Comparison of ENCODE assay signal across 8 mouse cellular contexts in the genomic region with DNA sequence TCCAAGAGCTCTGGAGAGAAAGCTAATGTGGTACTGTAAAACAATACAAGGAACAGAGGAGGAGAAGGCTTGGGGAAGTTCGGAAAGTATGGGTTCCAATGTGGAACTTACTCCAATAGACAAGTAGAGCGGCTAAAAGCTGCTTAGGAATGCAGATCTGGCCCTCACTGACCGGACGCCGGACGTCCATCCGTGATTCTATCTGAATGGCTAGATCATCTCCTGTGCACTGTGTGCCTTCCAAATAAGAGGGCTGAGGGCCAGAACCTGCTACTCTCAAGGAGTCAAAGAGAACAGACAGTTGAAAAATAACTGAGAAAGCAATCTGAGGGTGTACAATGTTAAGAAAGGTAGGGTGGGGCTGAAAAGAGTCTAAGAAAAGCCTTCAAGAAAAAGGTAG. TPM values are rescaled to one million over a fixed set of nuclear protein-coding genes. Genes with fewer than 3 reads are reported as not detected.
DNase-seq lines count a peak whose midpoint lies in the region; ATAC-seq and TF ChIP-seq lines count a peak whose summit lies in the region.

No protein-coding gene starts in this region.

- H3K36me3 ChIP-seq in liver, postnatal 0 days (replicated peaks; ENCODE audit: insufficient read depth, low read length) = no peaks in the 10 kb centered on the region

- no peak for ATAC-seq in liver, postnatal 0 days
- no peak for ATAC-seq in erythroblast, adult 5-6 weeks (replicated peaks; ENCODE audit: low FRiP score, poor library complexity, severe bottlenecking)

- no peak for TF ChIP-seq EP300 in liver, postnatal 0 days (IDR thresholded peaks at IDR 0.05; ENCODE audit: low read depth)

- 76% methylated on average over 7 of the region's 7 CpGs for WGBS in liver, postnatal 0 days (ENCODE audit: insufficient replicate concordance)

- H3K27me3 ChIP-seq in liver, postnatal 0 days (ENCODE audit: insufficient read depth, low read length) = no peaks in the 10 kb centered on the region

- no peak for TF ChIP-seq CTCF in left cerebral cortex, adult 2 months (IDR thresholded peaks at IDR 0.05)
- TF ChIP-seq CTCF in cortical plate, adult 2 months (IDR thresholded peaks at IDR 0.05; ENCODE audit: extremely low read depth, insufficient read depth, low read length) = no peak
- TF ChIP-seq CTCF in liver, postnatal 0 days (IDR thresholded peaks at IDR 0.05; ENCODE audit: low read depth) = no peak

- no peak for DNase-seq in left cerebral cortex, adult 2 months (ENCODE audit: extremely low spot score in 1 of 2, low spot score in 2 of 2)
- no peak for DNase-seq in left cerebral cortex, postnatal 36 days (ENCODE audit: low spot score in 2 of 2)
- DNase-seq in heart, postnatal 36 days = peak; percentile 32 to 37
- no peak for DNase-seq in liver, postnatal 0 days
- DNase-seq in right cerebral cortex, postnatal 25 days = no peak
- DNase-seq in thymus, adult 18-20 months = no peak

- H3K4me3 ChIP-seq in left cerebral cortex, adult 2 months = peak overlapping the region; percentile 96
- peak overlapping the region; percentile 63; the same call in 1 of the 2 replicates for H3K4me3 ChIP-seq in cortical plate, adult 2 months (ENCODE audit: insufficient read depth, low read length)
- no peak overlapping the region for H3K4me3 ChIP-seq in liver, postnatal 0 days (ENCODE audit: low read depth, low read length)

- H3K9me3 ChIP-seq in liver, postnatal 0 days (ENCODE audit: low read length) = no peaks in the 10 kb centered on the region

- H3K4me2 ChIP-seq in liver, postnatal 0 days (ENCODE audit: low read depth, low read length) = peak overlapping the region; percentile 99

- peaks cover 1% of the 10 kb centered on the region; the same call in 1 of the 2 replicates for H3K4me1 ChIP-seq in cortical plate, adult 2 months (ENCODE audit: control insufficient read depth, insufficient read depth, low read length)
- H3K4me1 ChIP-seq in liver, postnatal 0 days (ENCODE audit: insufficient read depth) = peaks cover 28% of the 10 kb centered on the region

- TF ChIP-seq POLR2A in cortical plate, adult 2 months (IDR thresholded peaks at IDR 0.05; ENCODE audit: extremely low read depth, insufficient read depth, low read length) = no peak

- H3K9ac ChIP-seq in liver, postnatal 0 days (replicated peaks) = no peak overlapping the region

- intact Hi-C loops in left cerebral cortex, adult 2 months (cut with DNase I) = loop anchor here (2.0 to 5.0 kb wide), 5 partner anchors 43 to 341 kb away; partner anchors contain the start of genes Calm2 and Rhoq
- intact Hi-C loops in left cerebral cortex, postnatal 36 days (cut with DNase I) = loop anchor here (5.0 kb wide), 3 partner anchors 54 to 144 kb away; partner anchors contain the start of gene Rhoq
- intact Hi-C loops in heart, postnatal 36 days (cut with DNase I) = loop anchor here (2.0 to 5.0 kb wide), 4 partner anchors 43 to 286 kb away; partner anchors contain the start of gene Rhoq

- H3K27ac ChIP-seq in left cerebral cortex, adult 2 months = no peak overlapping the region; the same call in 1 of the 2 replicates
- no peak overlapping the region for H3K27ac ChIP-seq in cortical plate, adult 2 months (ENCODE audit: insufficient read depth, low read length)
- H3K27ac ChIP-seq in liver, postnatal 0 days (ENCODE audit: low read depth) = peak overlapping the region; percentile 76; the same call in 1 of the 2 replicates

RNA-seq across cellular contexts. Expression of gene Socs5, which starts 1.5 kb away (rescaled TPM):
- 100 to 1,000 TPM; 126 to 129 TPM for total RNA-seq in left cerebral cortex, adult 2 months (2021)
- 100 to 1,000 TPM; 112 to 120 TPM for total RNA-seq in left cerebral cortex, postnatal 36 days (2021)
- 64.1 and 64.8 TPM in 2 replicates for polyA plus RNA-seq in cortical plate, adult 2 months (2012; rRNA removed)
- 10 to 100 TPM; 25.6 to 29.4 TPM for total RNA-seq in heart, postnatal 36 days (2021)
- polyA plus RNA-seq in liver, postnatal 0 days (2015; fragmentation: Nextera tagmentation; extraction: Ambion mirVana) = 1.4 and 1.7 TPM in 2 replicates
- 0.58 and 1.9 TPM in 2 replicates for total RNA-seq in erythroblast, adult 5-6 weeks (2015; ENCODE audit: low replicate concordance)
- 1.2 and 1.3 TPM in 2 replicates for total RNA-seq in erythroblast, adult 5-6 weeks (2017; ENCODE audit: low replicate concordance)

Comparison
In these comparisons a context has a peak if more than half of its experiments do, and no peak if none do; other contexts are left out.
1. DNase-seq: peak in heart, postnatal 36 days (2 of 2); none in left cerebral cortex, adult 2 months (0 of 2), left cerebral cortex, postnatal 36 days (0 of 2), liver, postnatal 0 days (single experiment), right cerebral cortex, postnatal 25 days (single experiment) and thymus, adult 18-20 months (0 of 2).
2. RNA of gene Socs5, which starts 1.5 kb away (total RNA-seq): 126 to 129 TPM in left cerebral cortex, adult 2 months, 112 to 120 TPM in left cerebral cortex, postnatal 36 days and 25.6 to 29.4 TPM in heart, postnatal 36 days; 0.58 to 1.9 TPM in erythroblast, adult 5-6 weeks; every median in the first group is over 4 times any median in the second.